Mouse (Mus musculus) limb, embryonic 12.5 days (tissue): Measurements from ENCODE around the gene Aldh9a1. TPM values are rescaled to one million over a fixed set of nuclear protein-coding genes. Genes with fewer than 3 reads are reported as not detected.
A peak's percentile ranks its signal among the peaks of the same experiment; 100 is the strongest.

Experiments
- ATAC-seq: fragments of 200-750 bp; cut with Nextera tagmentation; 2 replicates; pipeline ENCODE4 v1.8.0; 2017; ENCODE audit warnings: low read depth, moderate TSS enrichment; ENCODE audit not compliant: insufficient number of reproducible peaks, insufficient read depth, low FRiP score, low TSS enrichment
- H3K27ac ChIP-seq: fragments of 300-500 bp; sonication (generic); 2 replicates; pipeline ENCODE4 v1.5.1; 2016; ENCODE audit warnings: mild to moderate bottlenecking, moderate library complexity
- H3K27me3 ChIP-seq: fragments of 300-500 bp; sonication (generic); 2 replicates; pipeline ENCODE4 v1.6.1; 2016; ENCODE audit warnings: mild to moderate bottlenecking, moderate library complexity
- H3K36me3 ChIP-seq: fragments of 300-500 bp; sonication (generic); 2 replicates; pipeline ENCODE4 v1.6.1; 2016; ENCODE audit warnings: mild to moderate bottlenecking, moderate library complexity
- H3K4me1 ChIP-seq: fragments of 300-500 bp; sonication (generic); replicated peaks from 2 replicates; pipeline ENCODE4 v1.6.1; 2016
- H3K4me2 ChIP-seq: fragments of 300-500 bp; sonication (generic); 2 replicates; pipeline ENCODE4 v1.6.1; 2016; ENCODE audit warnings: mild to moderate bottlenecking, moderate library complexity
- H3K4me3 ChIP-seq: fragments of 300-500 bp; sonication (generic); replicated peaks from 2 replicates; pipeline ENCODE4 v1.5.1; 2016; ENCODE audit warnings: mild to moderate bottlenecking
- H3K9ac ChIP-seq: fragments of 300-500 bp; sonication (generic); replicated peaks from 2 replicates; pipeline ENCODE4 v1.6.1; 2016; ENCODE audit warnings: mild to moderate bottlenecking, moderate library complexity
- H3K9me3 ChIP-seq: fragments of 300-500 bp; sonication (generic); 2 replicates; pipeline ENCODE4 v1.6.1; 2016; ENCODE audit warnings: mild to moderate bottlenecking, moderate library complexity
- WGBS: fragments of 180-500 bp; shearing (Covaris S2); methylation state at CpG from one replicate; pipeline ENCODE4 v1.1.7; 2016; 5-methylcytosine and 5-hydroxymethylcytosine counted together
- polyA plus RNA-seq: library from polyadenylated mRNA; unstranded; fragments of >200 nt; fragmentation: Nextera tagmentation; extraction: Ambion mirVana; gene quantifications from 2 replicates; pipeline ENCODE4 v1.2.1, GENCODE M21; 2016

Gene Aldh9a1
- polyA plus RNA-seq, 1 experiment from 2014 or later: 42.3 TPM

- 17% methylated on average over 15 of the region's 15 CpGs for WGBS
- Histone ChIP-seq H3K36me3 (peaks cover 4% of the 10 kb centered on the region; the same call in 1 of the 2 replicates), H3K4me3 (no peak overlapping the region), H3K9ac (no peak overlapping the region), H3K4me1 (peaks cover 7% of the 10 kb centered on the region; the same call in 1 of the 2 replicates), H3K4me2 (0 out of 2 replicates have a peak overlapping the region, but pooled peaks have one; percentile 0), H3K27me3 (no peaks in the 10 kb centered on the region), H3K27ac (no peak overlapping the region), H3K9me3 (no peaks in the 10 kb centered on the region)
- 0 out of 2 replicates have a peak, but pooled peaks have one; percentile 17 for ATAC-seq
Observed at GRCm38 (mm10) chr1:167374003-167374784, 24.4 kb downstream of the Aldh9a1 start.

- no peak for ATAC-seq
- peaks cover 4% of the 10 kb centered on the region; the same call in 1 of the 2 replicates for H3K36me3 ChIP-seq
- 40% methylated on average over 2 of the region's 2 CpGs for WGBS
- H3K9ac ChIP-seq: no peak overlapping the region
- H3K9me3 ChIP-seq: no peaks in the 10 kb centered on the region
- peaks cover 7% of the 10 kb centered on the region; the same call in 1 of the 2 replicates for H3K4me1 ChIP-seq
- no peak overlapping the region for H3K4me3 ChIP-seq
- no peak overlapping the region for H3K27ac ChIP-seq
- H3K27me3 ChIP-seq: no peaks in the 10 kb centered on the region
- 0 out of 2 replicates have a peak overlapping the region, but pooled peaks have one; percentile 0 for H3K4me2 ChIP-seq
Observed at GRCm38 (mm10) chr1:167374942-167375341, 25.2 kb downstream of the Aldh9a1 start.

- ATAC-seq: no peak
- H3K36me3 ChIP-seq: peaks cover 4% of the 10 kb centered on the region; the same call in 1 of the 2 replicates
- no peaks in the 10 kb centered on the region for H3K9me3 ChIP-seq
- WGBS: 42% methylated on average over 6 of the region's 6 CpGs
- H3K4me1 ChIP-seq: peaks cover 7% of the 10 kb centered on the region; the same call in 1 of the 2 replicates
- no peaks in the 10 kb centered on the region for H3K27me3 ChIP-seq
- no peak overlapping the region for H3K4me2 ChIP-seq
- H3K27ac ChIP-seq: no peak overlapping the region
- H3K4me3 ChIP-seq: no peak overlapping the region
- H3K9ac ChIP-seq: no peak overlapping the region
Observed at GRCm38 (mm10) chr1:167378019-167378418, 28.2 kb downstream of the Aldh9a1 start.

GRCm38 (mm10) chr1:167379751-167380150 lies 30.0 kb downstream of the Aldh9a1 start:
- ATAC-seq: no peak
- Histone ChIP-seq H3K27me3 (no peaks in the 10 kb centered on the region), H3K27ac (no peak overlapping the region), H3K9ac (no peak overlapping the region), H3K36me3 (peaks cover 4% of the 10 kb centered on the region; the same call in 1 of the 2 replicates), H3K4me1 (no peaks in the 10 kb centered on the region), H3K9me3 (no peaks in the 10 kb centered on the region), H3K4me2 (no peak overlapping the region), H3K4me3 (no peak overlapping the region)
- 73% methylated on average over 5 of the region's 5 CpGs for WGBS

GRCm38 (mm10) chr1:167380223-167380622 lies 30.4 kb downstream of the Aldh9a1 start:
- no peak overlapping the region for H3K4me2 ChIP-seq
- ATAC-seq: no peak
- H3K4me3 ChIP-seq: no peak overlapping the region
- no peaks in the 10 kb centered on the region for H3K27me3 ChIP-seq
- H3K36me3 ChIP-seq: peaks cover 4% of the 10 kb centered on the region; the same call in 1 of the 2 replicates
- no peaks in the 10 kb centered on the region for H3K4me1 ChIP-seq
- no peaks in the 10 kb centered on the region for H3K9me3 ChIP-seq
- no peak overlapping the region for H3K27ac ChIP-seq
- H3K9ac ChIP-seq: no peak overlapping the region
- 93% methylated on average over 2 of the region's 2 CpGs for WGBS

- Histone ChIP-seq H3K9me3 (no peaks in the 10 kb centered on the region), H3K4me1 (no peaks in the 10 kb centered on the region), H3K27ac (no peak overlapping the region), H3K9ac (no peak overlapping the region), H3K4me2 (no peak overlapping the region), H3K4me3 (no peak overlapping the region), H3K36me3 (peaks cover 3% of the 10 kb centered on the region; the same call in 1 of the 2 replicates), H3K27me3 (no peaks in the 10 kb centered on the region)
- WGBS: 77% methylated on average over 8 of the region's 8 CpGs
- ATAC-seq: no peak
Observed at GRCm38 (mm10) chr1:167381050-167382015, 31.5 kb downstream of the Aldh9a1 start.

GRCm38 (mm10) chr1:167382316-167382715 lies 32.5 kb downstream of the Aldh9a1 start:
- H3K4me1 ChIP-seq: no peaks in the 10 kb centered on the region
- no peak for ATAC-seq

GRCm38 (mm10) chr1:167382763-167383162 lies 33.0 kb downstream of the Aldh9a1 start:
- Histone ChIP-seq H3K27ac (no peak overlapping the region), H3K4me3 (no peak overlapping the region), H3K9ac (no peak overlapping the region), H3K4me1 (no peaks in the 10 kb centered on the region), H3K9me3 (no peaks in the 10 kb centered on the region), H3K36me3 (no peaks in the 10 kb centered on the region), H3K27me3 (peaks cover under 1% of the 10 kb centered on the region), H3K4me2 (no peak overlapping the region)
- 93% methylated on average over 5 of the region's 5 CpGs for WGBS
- no peak for ATAC-seq

More at GRCm38 (mm10) chr1:167382316-167382715, 32.5 kb downstream of the Aldh9a1 start:
- Histone ChIP-seq H3K4me2 (no peak overlapping the region), H3K9me3 (no peaks in the 10 kb centered on the region), H3K4me3 (no peak overlapping the region), H3K27me3 (no peaks in the 10 kb centered on the region; the same call in 1 of the 2 replicates), H3K36me3 (no peaks in the 10 kb centered on the region), H3K9ac (no peak overlapping the region), H3K27ac (no peak overlapping the region)
- WGBS: 79% methylated on average over 7 of the region's 7 CpGs

GRCm38 (mm10) chr1:167383178-167383577 lies 33.4 kb downstream of the Aldh9a1 start:
- no peak overlapping the region for H3K27ac ChIP-seq
- WGBS: 93% methylated on average over 5 of the region's 5 CpGs

GRCm38 (mm10) chr1:167384156-167384555 lies 34.4 kb downstream of the Aldh9a1 start:
- H3K27me3 ChIP-seq: peaks cover 3% of the 10 kb centered on the region
- WGBS: 55% methylated on average over 3 of the region's 3 CpGs
- H3K27ac ChIP-seq: no peak overlapping the region
- H3K36me3 ChIP-seq: no peaks in the 10 kb centered on the region
- ATAC-seq: no peak
- no peak overlapping the region for H3K4me3 ChIP-seq
- H3K4me1 ChIP-seq: no peaks in the 10 kb centered on the region
- H3K4me2 ChIP-seq: no peak overlapping the region
- H3K9me3 ChIP-seq: no peaks in the 10 kb centered on the region
- no peak overlapping the region for H3K9ac ChIP-seq

More at GRCm38 (mm10) chr1:167383178-167383577, 33.4 kb downstream of the Aldh9a1 start:
- Histone ChIP-seq H3K36me3 (no peaks in the 10 kb centered on the region), H3K9ac (no peak overlapping the region), H3K4me1 (no peaks in the 10 kb centered on the region), H3K9me3 (no peaks in the 10 kb centered on the region), H3K4me3 (no peak overlapping the region), H3K27me3 (peaks cover 3% of the 10 kb centered on the region), H3K4me2 (no peak overlapping the region)
- ATAC-seq: no peak

- WGBS: 88% methylated on average over 2 of the region's 2 CpGs
Observed at GRCm38 (mm10) chr1:167385211-167385610, 35.4 kb downstream of the Aldh9a1 start.

More at GRCm38 (mm10) chr1:167385211-167385610, 35.4 kb downstream of the Aldh9a1 start:
- no peaks in the 10 kb centered on the region for H3K4me1 ChIP-seq
- no peaks in the 10 kb centered on the region for H3K9me3 ChIP-seq
- no peak overlapping the region for H3K9ac ChIP-seq
- peaks cover 3% of the 10 kb centered on the region for H3K27me3 ChIP-seq
- no peak overlapping the region for H3K4me3 ChIP-seq
- ATAC-seq: no peak
- H3K4me2 ChIP-seq: no peak overlapping the region
- no peak overlapping the region for H3K27ac ChIP-seq
- no peaks in the 10 kb centered on the region for H3K36me3 ChIP-seq
